Mouse (Mus musculus): Measurements from ENCODE around the gene Boc.
A peak's percentile ranks its signal among the peaks of the same experiment; 100 is the strongest.

Gene Boc

DNA sequence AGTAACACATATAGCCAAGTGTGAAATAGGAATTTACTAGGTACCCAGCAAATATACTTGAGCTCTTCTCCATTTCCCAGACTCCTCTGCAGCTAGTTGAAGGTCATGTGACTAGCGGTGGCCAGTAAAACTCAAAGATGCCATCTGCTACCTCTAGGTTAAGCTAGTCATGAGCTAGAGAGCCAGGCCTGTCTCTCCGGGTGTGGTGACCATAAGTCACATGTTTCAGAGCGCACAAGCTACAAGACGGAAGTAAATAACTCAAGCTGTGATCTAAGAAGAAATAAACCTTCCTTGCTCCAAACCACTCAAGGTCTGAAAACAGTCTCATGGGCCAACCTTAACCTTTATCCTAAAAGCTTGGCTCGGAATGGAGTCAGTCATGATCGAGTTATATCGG lies 29.7 kb downstream of the Boc start:
- no peak for ATAC-seq (ENCODE audit: low TSS enrichment)

DNA sequence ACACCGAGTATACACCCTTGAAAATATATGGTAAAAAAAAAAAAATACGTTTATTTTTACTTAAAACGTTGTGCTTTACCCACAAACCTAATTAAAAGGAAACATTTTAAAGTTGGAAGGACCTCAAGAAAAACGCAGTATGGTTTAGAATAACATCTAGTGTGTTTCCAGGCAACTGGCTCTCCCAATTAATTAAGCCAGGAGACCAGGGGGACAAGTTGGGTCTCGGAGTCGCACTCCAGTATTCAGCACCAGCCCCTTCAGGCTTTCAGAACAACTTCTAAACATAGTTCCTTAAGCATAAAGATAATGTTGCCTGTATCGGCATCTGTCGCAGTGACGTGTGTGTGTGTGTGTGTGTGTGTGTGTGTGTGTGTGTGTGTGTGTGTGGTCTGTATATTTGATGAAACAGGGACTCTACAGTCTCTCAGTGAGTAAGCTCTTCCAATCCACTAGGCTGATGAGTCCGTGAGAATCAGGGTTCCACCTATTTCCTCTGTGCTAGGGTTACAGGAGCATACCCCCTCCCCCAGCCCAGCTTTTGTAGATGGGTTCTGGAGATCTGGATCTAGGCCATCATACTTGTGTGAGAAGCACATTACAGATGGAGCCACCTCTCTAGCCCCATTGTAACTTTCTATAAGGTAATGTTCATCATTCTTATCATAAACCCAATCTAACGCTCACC lies 31.3 kb downstream of the Boc start:
- ATAC-seq (ENCODE audit: low TSS enrichment) = no peak

DNA sequence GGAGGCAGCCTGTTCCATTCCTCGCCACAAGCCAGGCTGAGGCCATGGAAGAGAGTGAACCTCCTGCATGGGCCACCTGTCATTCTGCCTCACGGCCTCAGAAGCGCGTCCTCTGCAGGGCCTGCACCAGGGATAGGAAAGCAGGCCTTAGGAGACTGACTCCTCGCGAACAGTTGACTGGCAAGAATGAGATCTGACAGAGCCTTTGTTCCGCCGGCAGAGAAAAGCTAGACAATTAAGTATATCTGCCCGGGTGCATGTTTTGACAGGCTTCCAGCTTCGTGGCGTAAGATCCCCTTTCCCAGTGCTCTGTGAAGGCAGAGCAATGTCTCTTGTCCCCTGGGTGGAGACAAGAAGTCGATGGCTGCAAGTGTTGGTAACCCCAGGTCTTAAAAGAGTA lies 32.0 kb downstream of the Boc start:
- ATAC-seq (ENCODE audit: low TSS enrichment) = no peak

DNA sequence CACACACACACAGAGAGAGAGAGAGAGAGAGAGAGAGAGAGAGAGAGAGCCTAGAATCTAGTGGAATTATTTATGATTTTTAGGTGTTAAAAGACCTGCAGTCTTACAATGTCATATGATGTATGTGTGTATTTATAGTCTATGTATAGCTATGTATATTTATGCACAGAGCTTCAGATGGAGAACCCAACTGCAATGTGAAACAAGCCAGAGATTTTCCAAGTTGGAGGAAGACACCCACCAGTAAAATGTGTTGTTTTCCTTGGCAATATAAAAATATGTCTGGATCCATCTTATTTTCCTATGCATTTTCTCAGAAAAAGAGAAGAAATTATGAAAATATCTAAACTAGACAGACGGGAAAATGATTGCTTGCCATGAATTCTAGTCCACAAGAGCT lies 32.7 kb downstream of the Boc start:
- peak; percentile 71 for ATAC-seq (ENCODE audit: low TSS enrichment)

DNA sequence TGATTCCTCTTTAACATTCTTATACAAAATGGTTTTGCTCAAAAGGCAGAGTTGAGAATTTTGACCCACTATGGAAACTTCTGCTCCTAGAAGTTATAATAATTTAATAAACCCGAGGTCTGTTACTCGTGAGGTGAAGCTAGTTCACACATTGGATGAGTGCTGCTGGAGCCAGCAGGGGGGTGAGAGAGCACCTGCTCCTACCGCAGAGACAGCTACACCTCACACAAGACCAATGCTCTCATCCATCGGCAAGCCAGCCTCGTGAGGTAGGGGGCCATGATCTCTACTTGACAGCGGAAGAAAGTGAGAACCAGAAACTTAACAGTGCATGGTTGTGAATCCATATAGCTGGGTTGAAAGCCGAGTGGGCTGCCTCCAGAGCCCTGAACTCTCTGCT lies 35.1 kb downstream of the Boc start:
- no peak for ATAC-seq (ENCODE audit: low TSS enrichment)

DNA sequence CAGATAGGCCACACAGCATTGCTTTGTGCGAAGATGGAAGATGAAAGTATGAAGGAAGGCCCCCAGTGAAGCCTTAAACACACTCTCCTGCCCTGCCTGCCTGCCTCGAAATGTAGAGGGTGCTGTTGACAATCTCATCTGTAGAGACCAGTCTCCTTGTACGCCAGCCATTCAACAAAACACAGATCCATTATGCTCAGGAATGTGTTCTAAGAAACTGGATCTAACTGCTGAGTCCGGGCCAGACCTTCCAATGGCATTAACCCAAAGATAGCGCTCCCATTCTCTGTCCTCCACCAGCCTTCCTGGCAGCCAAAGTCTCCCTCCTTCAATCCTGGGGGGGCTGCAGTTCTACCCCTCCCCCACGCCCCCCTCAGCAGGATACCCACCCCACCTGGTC lies 42.2 kb downstream of the Boc start:
- ATAC-seq (ENCODE audit: low TSS enrichment) = no peak

DNA sequence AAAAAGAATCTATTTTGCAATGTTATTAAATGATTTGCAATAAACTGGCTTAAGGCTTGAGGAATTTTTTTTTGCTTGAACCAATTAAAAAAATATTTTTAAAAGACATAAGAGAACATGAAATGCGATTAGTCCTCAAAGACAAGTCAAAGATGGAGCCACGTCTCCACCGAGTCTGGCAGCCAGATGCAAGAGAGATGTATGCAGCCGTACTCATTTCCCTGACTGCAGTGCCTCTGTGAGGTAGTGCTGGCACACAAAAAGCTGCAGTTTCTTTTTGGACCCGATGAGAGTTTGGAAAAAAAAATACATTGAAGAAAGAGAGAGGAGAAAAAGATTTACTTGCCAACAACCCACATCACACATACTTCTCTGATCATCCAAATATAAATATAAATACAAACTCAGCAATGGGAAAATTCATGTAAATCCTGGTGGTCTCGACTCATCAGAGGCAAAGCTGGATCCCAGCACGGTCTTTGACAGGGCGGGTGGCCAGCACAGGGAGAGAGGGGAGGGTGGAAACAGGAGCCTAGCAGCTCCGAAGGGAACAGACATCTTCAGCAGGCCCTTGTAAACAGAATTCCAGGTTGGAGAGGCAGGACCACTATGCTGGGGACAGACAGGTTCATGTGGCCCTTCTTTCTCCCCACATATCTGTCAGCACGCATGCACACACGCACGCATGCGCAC lies 48.0 kb downstream of the Boc start:
- peak; percentile 48 for ATAC-seq (ENCODE audit: low TSS enrichment)

DNA sequence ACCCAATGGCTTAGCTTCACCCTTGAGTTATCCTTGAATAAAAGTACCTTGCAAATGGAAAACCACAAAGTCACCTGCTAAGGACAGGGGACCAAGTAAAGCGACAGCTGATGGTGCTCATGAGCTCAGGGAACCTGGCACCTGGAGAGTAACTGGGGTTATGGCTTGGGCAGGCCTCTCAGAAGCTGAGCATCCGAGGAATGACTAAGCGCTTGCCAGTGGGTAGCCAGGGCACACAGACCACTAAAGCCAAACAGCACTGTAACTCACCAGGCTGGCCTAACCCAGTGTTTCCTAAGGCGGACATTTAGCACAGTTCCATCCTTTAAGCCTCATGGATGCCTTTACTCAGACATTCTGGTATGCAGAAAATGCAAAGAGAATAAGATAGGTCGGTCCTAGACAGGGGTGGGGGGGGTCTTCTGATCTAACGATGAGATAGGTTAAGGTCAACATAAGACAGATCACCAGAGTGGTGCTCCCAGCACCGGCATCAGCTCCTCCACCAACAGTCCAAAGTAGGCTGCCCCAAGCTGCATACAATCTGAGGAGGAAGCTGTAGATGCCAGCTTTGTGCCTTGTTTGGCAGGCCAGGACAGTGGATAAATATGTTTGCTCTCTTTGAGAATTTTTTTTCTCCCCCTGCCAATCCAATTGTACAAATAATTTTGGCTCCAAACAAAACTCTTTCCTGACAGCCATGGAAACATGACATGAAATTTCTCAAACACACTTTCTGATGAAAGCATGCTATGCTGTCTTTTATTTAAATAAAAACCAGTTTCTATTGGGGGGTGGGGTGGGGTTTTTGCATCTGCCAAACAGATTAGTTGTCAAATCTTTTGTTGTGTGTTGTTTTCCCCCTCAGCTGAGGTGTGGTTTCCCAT lies 49.0 kb downstream of the Boc start:
- no peak for ATAC-seq (ENCODE audit: low TSS enrichment)

DNA sequence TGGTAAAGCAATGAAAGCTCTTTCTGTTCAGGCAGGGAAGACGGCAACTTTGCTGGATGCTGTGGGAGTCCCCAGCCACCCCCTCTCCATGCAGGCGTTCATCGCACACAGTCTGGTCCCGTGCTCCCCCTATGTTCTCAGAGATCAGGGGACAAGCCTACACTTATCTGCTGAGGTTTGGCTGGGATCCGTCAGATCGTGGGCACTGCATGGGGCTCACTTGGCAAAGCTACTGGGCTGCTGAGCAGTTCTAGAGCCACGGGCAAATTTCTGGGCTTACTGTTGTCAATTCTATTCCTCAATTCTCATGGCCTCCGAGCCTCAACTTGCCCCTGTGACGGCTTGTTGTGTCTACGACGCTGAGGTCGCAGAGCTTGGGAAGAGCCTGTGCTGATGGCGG lies 49.9 kb downstream of the Boc start:
- ATAC-seq (ENCODE audit: low TSS enrichment) = peak; percentile 76

DNA sequence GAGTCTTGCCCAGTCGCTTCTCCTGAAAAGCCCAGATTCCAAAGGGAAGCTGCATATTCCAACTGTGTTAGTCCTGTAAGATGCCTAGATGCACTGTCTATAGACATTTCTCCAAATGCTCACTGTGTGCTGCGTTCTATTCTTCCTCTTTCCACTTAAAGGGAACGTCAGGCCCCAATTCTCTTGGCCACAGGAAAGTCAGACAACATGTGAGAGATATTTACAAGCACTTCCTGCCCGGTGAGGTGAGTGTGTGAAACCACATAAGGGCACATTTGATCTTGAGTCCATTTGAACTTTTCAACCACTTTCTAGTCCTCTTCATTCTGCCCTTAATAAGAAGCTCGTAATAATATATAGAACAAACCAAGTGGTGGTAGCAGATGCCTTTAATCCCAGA lies 50.7 kb downstream of the Boc start:
- no peak for ATAC-seq (ENCODE audit: low TSS enrichment)

DNA sequence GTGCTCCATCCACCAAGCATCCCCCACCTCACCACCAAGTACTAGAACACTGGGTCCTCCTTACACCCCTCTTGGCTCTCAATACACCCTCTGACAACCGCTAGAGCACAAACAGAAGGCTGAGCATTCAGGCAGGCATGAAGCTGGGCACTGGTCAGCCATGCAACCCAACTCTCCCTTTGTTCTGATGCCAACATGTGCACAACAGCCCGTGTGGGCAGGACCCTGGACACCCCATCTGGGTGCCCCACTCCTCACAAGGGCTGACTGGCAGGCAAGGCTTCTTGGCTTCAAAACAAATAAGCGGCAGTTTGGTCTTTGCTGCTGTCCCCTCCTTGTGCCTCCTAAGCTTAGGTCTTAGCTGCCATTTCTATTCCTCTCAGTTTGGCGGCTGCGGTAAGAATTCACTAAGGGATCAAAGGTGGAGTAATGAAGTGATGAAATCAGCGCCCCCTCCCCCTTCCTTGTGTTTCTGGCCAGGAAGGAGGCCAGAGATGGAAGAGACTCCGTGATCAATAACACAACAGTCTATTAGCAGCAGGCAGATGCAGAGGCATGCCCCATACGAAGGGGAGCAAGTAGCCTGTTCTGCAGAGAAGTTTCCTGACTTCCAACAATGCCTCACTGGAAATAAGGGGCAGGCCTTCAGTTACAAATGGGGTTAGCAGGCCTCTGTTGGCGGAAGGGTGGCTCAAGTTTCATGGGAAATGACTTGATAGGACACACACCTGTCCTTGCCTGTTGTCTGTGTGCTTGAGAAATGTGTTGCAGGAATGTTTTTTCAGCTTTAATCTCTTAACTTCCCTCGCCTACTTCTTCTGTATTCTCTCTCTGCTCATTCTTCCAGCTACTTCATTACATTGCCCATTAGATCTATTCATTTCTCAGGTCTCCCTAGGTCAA lies 51.4 kb downstream of the Boc start:
- no peak for ATAC-seq (ENCODE audit: low TSS enrichment)

DNA sequence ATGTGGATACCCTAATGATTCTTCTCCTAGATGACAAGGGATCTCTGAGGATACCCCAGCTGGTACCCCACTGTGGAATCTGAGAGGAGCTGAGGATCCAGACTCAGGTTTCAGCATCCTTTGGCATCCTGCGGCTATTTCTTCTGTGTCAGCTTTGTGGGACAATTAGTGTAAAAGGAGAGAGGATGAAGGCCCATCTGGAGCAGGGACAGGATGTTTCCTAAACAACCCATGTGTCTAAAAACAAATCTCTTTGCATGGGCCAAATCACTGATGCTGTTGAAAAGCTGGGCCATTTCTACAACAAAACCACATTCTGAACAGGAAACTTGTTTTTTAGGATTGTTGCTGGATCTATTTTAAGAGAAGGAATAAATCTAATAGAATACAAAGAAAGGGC lies 53.5 kb downstream of the Boc start:
- ATAC-seq (ENCODE audit: low TSS enrichment) = no peak

DNA sequence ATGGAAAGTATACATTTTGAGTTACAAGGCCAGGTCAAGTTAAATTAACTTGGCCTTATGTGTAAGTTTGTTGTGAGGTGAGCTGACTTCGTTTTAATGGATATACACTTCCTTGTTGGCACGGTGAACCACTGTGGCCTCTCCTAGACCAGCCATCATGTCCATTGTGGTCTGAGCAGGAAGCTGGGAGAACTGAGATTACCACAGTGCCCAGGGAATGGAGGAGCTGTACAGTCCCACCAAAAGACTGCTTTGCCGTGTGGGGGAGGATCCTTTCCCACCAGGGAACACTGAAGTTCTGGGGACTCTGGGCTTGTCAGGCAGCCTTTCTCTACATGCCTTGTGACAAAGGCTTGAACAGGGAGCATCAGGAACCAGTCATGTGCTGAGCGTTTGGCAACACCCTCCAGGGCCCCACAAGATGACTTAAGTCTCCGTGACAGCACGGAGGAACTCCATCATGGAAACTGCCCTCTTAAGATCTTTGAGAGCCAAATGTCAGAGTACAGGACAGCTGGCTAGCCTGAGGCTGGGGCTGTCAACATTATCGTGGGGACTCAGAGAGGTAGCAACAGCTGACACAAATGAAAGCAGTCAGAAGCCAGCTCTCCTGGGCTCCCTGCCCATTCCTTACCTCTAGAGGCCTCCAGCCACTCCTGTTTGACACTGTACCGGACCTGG lies 55.7 kb downstream of the Boc start:
- no peak for ATAC-seq (ENCODE audit: low TSS enrichment)

DNA sequence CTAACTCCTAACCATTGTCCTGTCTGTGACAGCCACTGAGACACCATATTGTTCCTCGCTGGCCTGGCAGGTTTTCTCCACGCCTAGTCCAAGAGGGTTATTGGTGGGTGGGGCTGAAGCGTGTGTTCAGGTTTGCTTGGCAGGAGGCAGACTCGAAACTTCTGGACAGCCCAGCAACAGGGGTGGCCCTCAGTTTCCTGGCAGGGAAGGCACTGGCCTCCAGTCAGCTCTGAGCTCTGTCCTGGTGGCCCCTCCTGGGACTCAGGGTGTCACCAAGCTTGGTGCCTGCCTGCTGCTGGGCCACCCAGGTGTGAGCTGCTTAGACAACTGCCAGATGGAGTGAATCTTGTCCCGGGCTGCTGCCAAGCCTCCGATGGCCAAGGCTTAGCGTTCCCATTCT lies 56.4 kb downstream of the Boc start:
- no peak for ATAC-seq (ENCODE audit: low TSS enrichment)

DNA sequence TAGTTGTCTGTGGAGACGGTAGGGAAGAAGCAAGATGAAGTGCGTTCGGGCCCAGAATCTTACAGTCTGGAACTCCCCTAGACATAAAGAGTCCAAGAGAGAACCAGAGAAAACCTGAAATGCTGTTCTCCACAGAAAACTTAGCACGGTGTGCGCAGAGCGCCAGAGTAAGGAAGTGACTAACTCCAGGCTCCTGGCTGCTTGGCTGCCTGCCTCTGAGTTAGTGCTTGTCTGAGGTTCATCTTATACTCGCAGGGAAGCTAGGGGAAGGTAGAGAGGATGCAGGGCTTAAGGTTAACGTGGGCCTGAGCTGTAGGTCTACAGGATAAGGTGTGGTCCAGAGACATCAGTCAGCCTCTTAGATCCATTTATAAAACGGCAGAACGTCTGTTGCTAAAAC lies 56.9 kb downstream of the Boc start:
- ATAC-seq (ENCODE audit: low TSS enrichment) = peak; percentile 70

DNA sequence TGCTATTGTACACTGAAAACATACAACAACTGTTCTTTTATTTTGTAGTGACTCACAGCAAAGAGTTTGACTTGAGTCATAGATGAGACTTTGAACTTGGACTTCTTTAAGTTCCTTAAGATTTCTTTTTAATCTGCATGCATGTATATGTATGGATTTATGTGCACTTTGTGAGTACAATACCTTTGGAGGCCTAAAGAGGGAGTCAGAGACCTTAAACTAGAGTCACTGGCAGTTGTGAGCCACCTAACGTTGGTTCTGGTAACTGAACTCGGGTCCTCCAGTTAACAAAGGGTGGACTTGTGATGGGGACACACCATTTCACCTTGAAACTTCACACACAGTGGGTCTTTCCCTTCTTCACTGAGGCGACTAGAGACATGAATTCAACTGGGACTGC lies 60.2 kb downstream of the Boc start:
- ATAC-seq (ENCODE audit: low TSS enrichment) = no peak

DNA sequence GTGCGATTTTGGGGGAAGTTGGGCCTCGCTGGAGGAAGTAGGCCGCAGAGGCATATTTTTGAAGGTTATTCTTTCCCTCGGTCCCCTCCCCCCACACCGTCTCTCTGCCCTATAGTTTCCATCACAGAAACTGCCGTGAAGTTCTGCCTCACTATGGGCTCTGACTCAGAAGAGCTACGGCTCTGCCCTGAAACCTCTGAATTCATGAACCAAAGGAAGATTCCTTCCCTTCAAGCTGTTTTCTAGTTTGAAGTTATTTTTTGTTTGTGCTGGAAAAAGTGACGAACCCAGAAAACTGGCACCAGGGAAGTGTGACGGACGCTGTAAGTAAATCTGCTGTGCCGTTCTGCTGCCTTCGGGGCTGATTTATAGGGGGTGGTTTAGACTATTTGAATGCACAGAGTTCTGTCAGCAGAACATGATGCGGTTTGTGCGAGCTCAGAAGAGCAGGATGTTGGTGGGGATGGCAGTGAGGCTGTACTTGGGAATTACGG lies 61.7 kb downstream of the Boc start:
- ATAC-seq (ENCODE audit: low TSS enrichment) = peak; percentile 38; the same call in 1 of the 2 replicates

DNA sequence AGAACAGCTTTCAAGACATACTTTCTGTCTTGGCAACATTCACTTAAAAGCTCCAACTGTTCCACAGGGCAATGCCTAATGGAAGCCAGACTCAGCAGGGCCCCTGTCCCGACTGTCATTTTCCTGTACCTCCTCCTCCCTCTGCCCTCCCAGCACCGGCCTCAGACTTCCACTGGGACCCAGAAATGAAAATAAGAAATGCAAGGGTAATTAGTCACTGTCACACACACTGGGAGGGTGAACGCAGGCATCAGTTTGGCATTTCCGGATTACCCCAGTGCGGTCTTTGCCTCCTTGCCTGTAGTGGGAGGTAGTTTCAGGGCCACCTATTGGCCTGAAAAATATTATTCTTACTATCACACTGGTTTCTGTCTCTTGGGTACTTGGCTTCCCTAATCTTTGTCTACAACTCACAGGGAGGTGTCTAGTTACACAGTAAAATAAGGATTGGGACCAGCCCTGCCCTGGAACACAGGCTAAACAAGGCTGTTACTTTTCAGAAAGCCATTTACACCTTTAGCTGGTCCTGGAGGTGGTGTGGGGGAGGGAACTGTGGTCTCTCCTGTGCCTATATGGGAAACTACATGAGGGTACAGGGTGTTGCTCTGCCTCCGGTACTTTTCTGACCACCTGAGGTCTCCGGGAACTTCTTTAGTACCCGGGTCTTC lies 64.1 kb downstream of the Boc start:
- no peak for ATAC-seq (ENCODE audit: low TSS enrichment)

DNA sequence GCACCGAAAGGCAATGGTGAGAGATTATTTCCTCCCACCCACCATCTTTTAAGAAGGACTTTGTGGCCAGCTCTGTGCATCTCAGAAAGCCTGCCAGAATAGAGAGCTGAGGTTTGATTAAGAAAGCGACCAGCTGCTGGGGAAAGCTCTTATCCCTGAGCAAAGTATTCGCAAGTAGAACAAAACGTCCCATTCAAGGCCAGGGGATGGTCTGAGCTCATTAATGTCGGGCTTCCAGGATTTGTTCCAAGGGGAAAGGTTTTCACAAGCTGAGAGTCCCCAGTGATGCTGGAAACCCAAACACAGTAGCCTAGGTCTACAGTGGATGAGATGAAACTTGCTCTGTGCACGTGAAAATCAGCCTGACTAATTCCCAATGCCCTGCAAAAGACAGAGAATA lies 64.8 kb downstream of the Boc start:
- ATAC-seq (ENCODE audit: low TSS enrichment) = no peak

DNA sequence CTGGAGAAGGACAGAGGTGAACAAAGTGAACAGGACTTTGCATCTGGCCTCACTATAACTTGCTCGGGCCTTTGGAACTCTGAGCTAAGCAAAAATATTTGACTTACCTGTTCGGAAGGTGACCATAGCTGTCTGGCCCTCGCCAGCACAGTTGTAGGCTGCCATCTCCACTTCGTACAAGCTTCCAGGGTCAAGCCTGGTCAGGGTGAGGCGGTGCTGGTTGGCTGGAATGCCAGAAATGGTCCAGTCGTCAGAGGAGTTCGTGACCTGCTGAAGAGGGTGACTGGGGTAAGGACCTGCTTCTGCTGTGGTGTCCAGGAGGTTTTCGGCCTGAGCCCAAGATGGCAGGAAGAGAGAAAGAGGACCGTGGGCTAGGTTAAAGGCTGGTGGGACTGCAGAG lies 66.0 kb downstream of the Boc start:
- no peak for ATAC-seq (ENCODE audit: low TSS enrichment)

All from frontal cortex, adult (tissue).